Mouse (Mus musculus) midbrain, embryonic 15.5 days (tissue): ENCODE measurements around the gene Patl2. TPM values are rescaled to one million over a fixed set of nuclear protein-coding genes. Genes with fewer than 3 reads are reported as not detected.
"Not testable (repeated sequence)": the region's sequence is repeated elsewhere in the genome, so short reads cannot be mapped to it uniquely, and the experiment has no call there.

ENCODE experiments used
- ATAC-seq: fragments of 200-750 bp; cut with Nextera tagmentation; replicated peaks from 2 replicates; pipeline ENCODE4 v1.8.0; 2017; ENCODE audit warnings: moderate TSS enrichment
- H3K27ac ChIP-seq: fragments of 300-500 bp; sonication (generic); 2 replicates; pipeline ENCODE4 v1.5.1; 2015; ENCODE audit warnings: mild to moderate bottlenecking, inconsistent platforms
- H3K27me3 ChIP-seq: fragments of 300-500 bp; sonication (generic); replicated peaks from 2 replicates; pipeline ENCODE4 v1.6.1; 2015; ENCODE audit warnings: inconsistent platforms
- H3K36me3 ChIP-seq: fragments of 300-500 bp; sonication (generic); replicated peaks from 2 replicates; pipeline ENCODE4 v1.6.1; 2015; ENCODE audit warnings: inconsistent platforms
- H3K4me1 ChIP-seq: fragments of 300-500 bp; sonication (generic); 2 replicates; pipeline ENCODE4 v1.6.1; 2015; ENCODE audit warnings: inconsistent platforms
- H3K4me2 ChIP-seq: fragments of 300-500 bp; sonication (generic); 2 replicates; pipeline ENCODE4 v1.6.1; 2015; ENCODE audit warnings: inconsistent platforms, mild to moderate bottlenecking, moderate library complexity
- H3K4me3 ChIP-seq: fragments of 300-500 bp; sonication (generic); 2 replicates; pipeline ENCODE4 v1.5.1; 2015; ENCODE audit warnings: mild to moderate bottlenecking, inconsistent platforms
- H3K9ac ChIP-seq: fragments of 300-500 bp; sonication (generic); 2 replicates; pipeline ENCODE4 v1.6.1; 2015; ENCODE audit warnings: mild to moderate bottlenecking, inconsistent platforms
- H3K9me3 ChIP-seq: fragments of 300-500 bp; sonication (generic); 2 replicates; pipeline ENCODE4 v1.6.1; 2016; ENCODE audit warnings: inconsistent platforms
- WGBS: fragments of 180-500 bp; shearing (Covaris S2); methylation state at CpG from one replicate; pipeline ENCODE4 v1.1.7; 2015; ENCODE audit warnings: mixed read lengths; 5-methylcytosine and 5-hydroxymethylcytosine counted together
- polyA plus RNA-seq: library from polyadenylated mRNA; unstranded; fragments of >200 nt; fragmentation: Nextera tagmentation; extraction: Ambion mirVana; gene quantifications from 2 replicates; pipeline ENCODE4 v1.2.1, GENCODE M21; 2015

Patl2 gene
- polyA plus RNA-seq, 1 experiment from 2014 or later: not detected

GRCm38 (mm10) chr2:122132078-122132477 is 53.9 kb downstream of the Patl2 start:
- WGBS: 87% methylated on average over 2 of the region's 2 CpGs
- Histone ChIP-seq H3K27me3 (no peaks in the 10 kb centered on the region), H3K9me3 (no peaks in the 10 kb centered on the region), H3K36me3 (no peaks in the 10 kb centered on the region), H3K4me1 (no peaks in the 10 kb centered on the region), H3K27ac (no peak overlapping the region), H3K4me2 (no peak overlapping the region), H3K4me3 (no peak overlapping the region), H3K9ac (no peak overlapping the region)
- no peak for ATAC-seq

DNA sequence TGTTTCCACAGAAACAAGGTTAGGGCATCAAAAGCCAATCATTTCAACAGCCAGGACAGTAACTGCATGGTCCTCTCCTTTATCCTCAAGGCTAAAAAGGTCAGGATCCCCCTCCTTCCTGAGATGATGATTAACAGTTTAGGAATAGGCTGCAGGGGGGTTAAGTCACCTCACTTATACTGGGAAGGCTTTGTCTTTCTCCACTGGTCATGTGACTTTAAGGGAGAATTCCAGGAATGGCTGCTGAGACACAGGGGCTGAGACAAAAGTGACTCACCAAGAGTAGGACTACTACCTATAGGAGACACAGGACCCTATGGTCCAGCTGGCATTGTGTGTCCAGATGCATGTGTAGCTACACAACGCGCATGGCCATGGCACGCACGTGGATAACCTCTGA is 58.4 kb downstream of the Patl2 start:
- Histone ChIP-seq H3K4me3 (no peak overlapping the region), H3K27me3 (no peaks in the 10 kb centered on the region), H3K36me3 (no peaks in the 10 kb centered on the region), H3K27ac (no peak overlapping the region), H3K9ac (no peak overlapping the region), H3K4me2 (no peak overlapping the region), H3K4me1 (no peaks in the 10 kb centered on the region), H3K9me3 (no peaks in the 10 kb centered on the region)
- ATAC-seq: no peak
- 93% methylated on average over 4 of the region's 4 CpGs for WGBS

GRCm38 (mm10) chr2:122126765-122127347 is 59.1 kb downstream of the Patl2 start:
- H3K4me2 ChIP-seq: no peak overlapping the region
- no peaks in the 10 kb centered on the region for H3K9me3 ChIP-seq
- no peak overlapping the region for H3K9ac ChIP-seq
- no peak overlapping the region for H3K27ac ChIP-seq
- no peaks in the 10 kb centered on the region for H3K27me3 ChIP-seq
- ATAC-seq: no peak
- WGBS: 50% methylated on average over 5 of the region's 5 CpGs
- H3K36me3 ChIP-seq: no peaks in the 10 kb centered on the region
- no peaks in the 10 kb centered on the region for H3K4me1 ChIP-seq
- H3K4me3 ChIP-seq: no peak overlapping the region

DNA sequence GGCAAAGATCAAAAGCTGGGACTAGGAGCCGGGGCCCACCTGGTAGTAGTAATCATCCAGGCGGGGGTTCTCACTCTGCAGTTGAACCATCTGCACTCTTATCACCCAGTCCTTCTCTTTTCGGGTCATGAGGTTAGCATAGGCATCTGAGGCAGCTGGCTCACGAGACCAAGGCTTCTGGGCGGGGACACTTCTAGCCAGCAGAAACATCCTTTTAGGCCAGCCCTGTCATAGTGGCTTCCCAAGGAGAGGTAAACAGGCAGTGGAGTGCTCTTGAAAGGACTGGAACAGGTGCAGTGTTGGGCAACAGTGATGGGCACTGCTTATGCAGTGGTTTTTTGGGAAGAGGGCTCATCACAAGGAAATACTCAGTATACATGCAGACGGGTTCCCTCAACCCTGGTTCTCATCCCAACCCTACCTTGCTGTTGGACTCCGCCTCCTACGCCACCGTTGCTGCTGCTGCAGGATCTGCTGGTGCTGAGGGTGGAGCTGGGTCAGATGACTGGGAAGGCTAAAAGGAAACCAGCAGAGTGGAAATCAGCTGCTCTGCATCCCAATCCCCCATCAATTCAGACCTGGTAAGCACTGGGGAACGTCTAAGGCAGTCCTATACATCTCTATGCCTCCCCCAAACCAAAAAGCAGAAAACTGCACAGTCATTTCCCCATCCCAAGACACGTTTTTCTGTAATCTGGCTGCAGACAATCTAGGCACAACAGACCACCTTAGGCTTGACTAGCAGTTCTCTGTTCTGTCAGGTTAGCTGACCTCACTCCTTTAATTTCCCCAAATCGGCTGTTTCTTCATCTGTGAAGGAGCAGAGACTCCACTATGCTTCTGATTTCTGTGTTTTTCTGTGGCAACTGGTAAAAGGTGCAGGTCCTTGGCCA is 60.1 kb downstream of the Patl2 start:
- Histone ChIP-seq H3K27me3 (no peaks in the 10 kb centered on the region), H3K4me3 (no peak overlapping the region), H3K4me1 (no peaks in the 10 kb centered on the region), H3K27ac (no peak overlapping the region), H3K9me3 (no peaks in the 10 kb centered on the region), H3K36me3 (no peaks in the 10 kb centered on the region), H3K9ac (no peak overlapping the region), H3K4me2 (no peak overlapping the region)
- WGBS: 58% methylated on average over 12 of the region's 12 CpGs
- no peak for ATAC-seq

DNA sequence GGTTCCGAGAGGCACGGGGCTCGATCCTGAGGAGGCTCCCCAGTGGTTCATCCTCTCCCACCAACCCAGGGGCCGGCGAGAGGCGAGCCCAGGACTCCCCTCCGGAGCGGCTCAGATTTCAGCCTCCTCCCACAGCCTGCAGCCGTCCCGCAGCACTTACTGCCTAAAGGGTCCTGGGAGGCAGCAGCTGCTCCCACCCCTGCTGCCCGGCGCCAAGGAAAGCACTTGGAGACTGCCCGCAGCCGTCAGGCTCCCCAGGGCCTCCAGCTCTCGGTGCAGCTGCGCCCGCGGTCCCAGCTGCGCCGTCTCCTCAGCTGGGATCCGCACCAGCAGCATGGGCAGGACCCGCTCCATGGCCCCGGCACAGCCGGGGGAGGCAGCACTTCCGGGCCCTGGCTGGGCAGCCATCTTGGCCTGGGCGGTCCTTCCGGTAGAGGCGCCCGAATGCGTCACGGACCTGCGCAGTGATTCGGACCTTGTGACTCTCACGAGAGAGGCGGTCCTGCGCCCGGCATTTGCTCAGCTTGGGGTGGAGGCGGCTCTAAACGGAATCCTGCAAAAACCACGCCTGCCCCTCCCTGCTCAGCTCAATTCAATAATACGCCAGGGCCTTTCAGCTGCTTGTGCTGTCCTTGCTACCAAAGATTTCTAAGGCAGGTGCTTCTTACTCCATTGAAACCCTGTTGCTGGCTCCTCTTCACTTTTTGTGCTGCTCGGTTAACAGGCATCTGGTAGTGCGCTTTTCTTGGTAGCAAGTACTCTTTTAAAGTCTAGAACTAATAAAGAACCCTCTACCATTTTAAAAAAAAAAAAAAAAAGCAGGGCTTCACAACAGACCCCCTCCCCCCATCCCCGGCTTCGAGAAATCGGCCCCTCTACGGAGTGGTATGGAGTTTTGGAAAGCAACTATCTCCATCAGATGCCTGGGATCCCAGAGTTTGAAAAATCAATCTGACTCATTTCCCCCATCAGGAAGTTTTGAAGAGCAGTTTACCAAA is 67.7 kb downstream of the Patl2 start, which contains the start of gene Spg11:
Gene Spg11, minus strand, starts transcription at position 426 of the 998 bp plus-strand sequence.
- peaks cover 7% of the 10 kb centered on the region; the same call in 1 of the 2 replicates for H3K36me3 ChIP-seq
- peak within 1 kb of the TSS; percentile 94 for H3K27ac ChIP-seq
- peak within 1 kb of the TSS; percentile 91 for H3K9ac ChIP-seq
- H3K27me3 ChIP-seq: no peaks in the 10 kb centered on the region
- H3K9me3 ChIP-seq: no peaks in the 10 kb centered on the region
- peak within 1 kb of the TSS; percentile 72 for H3K4me3 ChIP-seq
- peak; percentile 100 for ATAC-seq
- under 1% methylated on average over 47 of the region's 47 CpGs for WGBS
- H3K4me1 ChIP-seq: peaks cover 17% of the 10 kb centered on the region
- peak within 1 kb of the TSS; percentile 56 for H3K4me2 ChIP-seq

DNA sequence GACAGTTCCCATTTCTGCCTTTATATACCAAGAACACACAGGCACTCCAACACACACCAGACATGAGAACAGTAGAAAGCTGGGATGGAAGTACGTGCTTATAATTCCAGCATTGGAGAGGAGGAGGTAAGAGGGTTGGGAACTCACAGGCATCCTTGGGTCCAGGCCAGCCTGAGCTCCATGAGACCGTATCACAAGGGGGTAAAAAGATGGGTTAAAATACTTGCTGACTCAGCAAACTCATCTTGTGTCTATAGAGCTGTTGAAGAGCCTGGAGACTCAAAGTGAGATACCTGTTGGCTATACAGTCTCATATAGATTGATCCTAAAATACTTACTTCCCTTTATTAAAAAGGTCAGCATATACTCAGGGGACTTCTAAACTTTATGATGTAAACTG is 69.1 kb downstream of the Patl2 start:
- Histone ChIP-seq H3K9ac (no peak overlapping the region), H3K9me3 (no peaks in the 10 kb centered on the region), H3K36me3 (peaks cover 12% of the 10 kb centered on the region), H3K4me2 (peak overlapping the region; percentile 56), H3K27ac (no peak overlapping the region), H3K4me3 (0 out of 2 replicates have a peak overlapping the region, but pooled peaks have one; percentile 72), H3K4me1 (peaks cover 17% of the 10 kb centered on the region), H3K27me3 (no peaks in the 10 kb centered on the region)
- ATAC-seq: no peak
- 90% methylated on average over 2 of the region's 2 CpGs for WGBS

- H3K36me3 ChIP-seq: peaks cover 33% of the 10 kb centered on the region
- no peak for ATAC-seq
- H3K4me3 ChIP-seq: no peak overlapping the region
- 87% methylated on average over 4 of the region's 4 CpGs for WGBS
- no peaks in the 10 kb centered on the region for H3K27me3 ChIP-seq
- no peaks in the 10 kb centered on the region for H3K4me1 ChIP-seq
- H3K9me3 ChIP-seq: no peaks in the 10 kb centered on the region
- H3K27ac ChIP-seq: no peak overlapping the region
- H3K4me2 ChIP-seq: no peak overlapping the region
- no peak overlapping the region for H3K9ac ChIP-seq
Observed at GRCm38 (mm10) chr2:122109714-122110113, 76.3 kb downstream of the Patl2 start.

DNA sequence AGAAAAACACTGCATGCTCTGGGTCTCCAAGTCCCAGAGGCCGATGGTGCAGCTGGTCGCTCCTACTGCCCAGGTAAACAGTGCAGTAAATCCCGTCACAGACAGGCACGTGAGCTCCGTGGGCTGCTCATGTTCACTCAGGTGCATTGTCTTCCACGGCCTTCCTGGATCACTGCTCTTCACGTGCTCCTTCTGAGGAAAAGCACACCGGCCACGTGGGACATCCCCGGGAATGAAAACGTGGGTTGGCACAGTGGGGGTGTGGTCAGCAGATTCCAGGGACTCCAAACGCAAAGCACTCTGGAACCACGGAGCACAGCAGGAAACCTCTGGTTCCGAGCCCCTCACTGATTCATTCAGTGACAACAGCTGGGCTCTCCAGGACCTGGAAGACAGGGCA is 77.9 kb downstream of the Patl2 start:
- Histone ChIP-seq H3K27me3 (no peaks in the 10 kb centered on the region), H3K9me3 (no peaks in the 10 kb centered on the region), H3K4me2 (no peak overlapping the region), H3K4me1 (no peaks in the 10 kb centered on the region), H3K27ac (no peak overlapping the region), H3K36me3 (peaks cover 31% of the 10 kb centered on the region), H3K9ac (no peak overlapping the region), H3K4me3 (no peak overlapping the region)
- no peak for ATAC-seq
- WGBS: 88% methylated on average over 14 of the region's 14 CpGs

DNA sequence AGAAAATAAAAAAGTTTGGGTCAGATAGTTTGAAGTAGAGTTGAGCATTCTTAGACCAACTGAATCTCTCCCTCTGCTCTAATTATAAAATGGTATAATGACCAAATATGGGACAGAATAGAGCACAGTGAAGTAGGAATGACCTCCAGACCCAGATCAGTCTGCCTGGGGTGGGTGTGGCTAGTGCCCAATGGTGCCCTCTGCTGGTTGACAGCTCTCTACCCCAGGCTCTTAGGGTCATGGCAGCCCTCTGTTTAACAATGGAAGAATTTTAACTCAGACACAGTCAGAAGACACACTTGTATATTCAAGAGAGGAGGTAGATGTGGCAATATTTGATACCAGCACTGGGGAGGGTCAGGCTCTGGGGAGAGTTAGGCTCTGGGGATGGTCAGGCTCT is 83.9 kb downstream of the Patl2 start:
- Histone ChIP-seq H3K36me3 (peaks cover 16% of the 10 kb centered on the region; the same call in 1 of the 2 replicates), H3K9me3 (no peaks in the 10 kb centered on the region), H3K27me3 (no peaks in the 10 kb centered on the region), H3K9ac (no peak overlapping the region), H3K27ac (no peak overlapping the region), H3K4me1 (no peaks in the 10 kb centered on the region), H3K4me3 (no peak overlapping the region), H3K4me2 (no peak overlapping the region)
- no peak for ATAC-seq

GRCm38 (mm10) chr2:122097686-122098085 is 88.3 kb downstream of the Patl2 start:
- ATAC-seq: not testable (repeated sequence)

GRCm38 (mm10) chr2:122093844-122094243 is 92.1 kb downstream of the Patl2 start:
- no peak overlapping the region for H3K9ac ChIP-seq
- no peaks in the 10 kb centered on the region for H3K9me3 ChIP-seq
- no peak overlapping the region for H3K27ac ChIP-seq
- H3K4me2 ChIP-seq: no peak overlapping the region
- H3K36me3 ChIP-seq: peaks cover 43% of the 10 kb centered on the region
- no peak for ATAC-seq
- H3K27me3 ChIP-seq: no peaks in the 10 kb centered on the region
- H3K4me3 ChIP-seq: no peak overlapping the region
- no peaks in the 10 kb centered on the region for H3K4me1 ChIP-seq
- 90% methylated on average over 4 of the region's 4 CpGs for WGBS

More at GRCm38 (mm10) chr2:122097686-122098085, 88.3 kb downstream of the Patl2 start:
- H3K27ac ChIP-seq, H3K9ac ChIP-seq, H3K9me3 ChIP-seq, H3K27me3 ChIP-seq, H3K4me3 ChIP-seq, H3K4me2 ChIP-seq, H3K4me1 ChIP-seq: not testable (repeated sequence)
- peaks cover 25% of the 10 kb centered on the region for H3K36me3 ChIP-seq
- whole genome bisulfite sequencing: 90% methylated on average over 5 of the region's 5 CpGs

DNA sequence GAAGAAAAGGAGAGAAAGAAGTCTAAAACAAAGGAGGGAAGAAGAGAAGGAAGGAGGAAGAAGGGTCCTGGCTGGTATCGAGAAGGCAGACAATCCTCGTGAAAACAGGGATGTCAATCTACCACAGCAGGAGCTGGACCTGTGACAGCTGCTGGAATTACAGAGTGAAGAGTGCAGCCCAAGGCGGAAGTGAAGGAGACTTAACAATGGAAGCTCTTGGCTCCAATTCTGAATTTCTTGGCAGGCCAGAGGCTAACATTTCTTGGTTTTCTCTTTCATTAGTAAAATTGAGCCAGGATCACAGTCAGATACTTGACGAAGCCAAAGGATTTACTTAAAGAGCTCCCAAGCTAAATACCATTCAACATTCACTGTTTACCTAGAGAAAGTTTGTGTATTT is 99.5 kb downstream of the Patl2 start:
- Histone ChIP-seq H3K9me3 (no peaks in the 10 kb centered on the region), H3K4me2 (no peak overlapping the region), H3K4me3 (no peak overlapping the region), H3K4me1 (no peaks in the 10 kb centered on the region), H3K27ac (no peak overlapping the region), H3K27me3 (no peaks in the 10 kb centered on the region), H3K36me3 (peaks cover 44% of the 10 kb centered on the region; the same call in 1 of the 2 replicates), H3K9ac (no peak overlapping the region)
- WGBS: 72% methylated on average over 4 of the region's 4 CpGs
- ATAC-seq: no peak
